Mouse (Mus musculus): ENCODE results near the gene Sox1. TPM values are rescaled to one million over a fixed set of nuclear protein-coding genes. Genes with fewer than 3 reads are reported as not detected.

The Sox1 gene
- polyA plus RNA-seq, 1 experiment: not detected

- Histone ChIP-seq H3K27me3 (replicated peaks) (peaks cover 82% of the 10 kb centered on the region), H3K36me3 (replicated peaks; ENCODE audit: low read length) (no peaks in the 10 kb centered on the region), H3K4me1 (no peaks in the 10 kb centered on the region), H3K9me3 (no peaks in the 10 kb centered on the region), H3K4me3 (replicated peaks) (no peak overlapping the region)
- TF ChIP-seq GATA1 (IDR thresholded peaks at IDR 0.05; ENCODE audit: borderline replicate concordance, low read length) (no peak), FLI1 (IDR thresholded peaks at IDR 0.05; ENCODE audit: low read length) (no peak)
Observed at GRCm38 (mm10) chr8:12431738-12432055, 36.6 kb downstream of the Sox1 start.

GRCm38 (mm10) chr8:12432546-12432945 is 37.5 kb downstream of the Sox1 start:
- Histone ChIP-seq H3K4me3 (replicated peaks) (no peak overlapping the region), H3K27me3 (replicated peaks) (peaks cover 78% of the 10 kb centered on the region), H3K4me1 (no peaks in the 10 kb centered on the region), H3K36me3 (replicated peaks; ENCODE audit: low read length) (no peaks in the 10 kb centered on the region), H3K9me3 (no peaks in the 10 kb centered on the region)
- TF ChIP-seq FLI1 (IDR thresholded peaks at IDR 0.05; ENCODE audit: low read length) (no peak), GATA1 (IDR thresholded peaks at IDR 0.05; ENCODE audit: borderline replicate concordance, low read length) (no peak)

GRCm38 (mm10) chr8:12434771-12435170 is 39.7 kb downstream of the Sox1 start:
- H3K4me1 ChIP-seq: no peaks in the 10 kb centered on the region
- TF ChIP-seq GATA1 (IDR thresholded peaks at IDR 0.05; ENCODE audit: borderline replicate concordance, low read length) (no peak), FLI1 (IDR thresholded peaks at IDR 0.05; ENCODE audit: low read length) (no peak)
- H3K9me3 ChIP-seq: peaks cover under 1% of the 10 kb centered on the region; the same call in 1 of the 2 replicates
- no peak overlapping the region for H3K4me3 ChIP-seq (replicated peaks)
- peaks cover 64% of the 10 kb centered on the region for H3K27me3 ChIP-seq (replicated peaks)
- no peaks in the 10 kb centered on the region for H3K36me3 ChIP-seq (replicated peaks; ENCODE audit: low read length)

GRCm38 (mm10) chr8:12438021-12438420 is 42.9 kb downstream of the Sox1 start:
- Histone ChIP-seq H3K4me1 (no peaks in the 10 kb centered on the region), H3K9me3 (peaks cover 4% of the 10 kb centered on the region; the same call in 1 of the 2 replicates), H3K36me3 (replicated peaks; ENCODE audit: low read length) (no peaks in the 10 kb centered on the region), H3K4me3 (replicated peaks) (no peak overlapping the region), H3K27me3 (replicated peaks) (peaks cover 38% of the 10 kb centered on the region)
- TF ChIP-seq GATA1 (IDR thresholded peaks at IDR 0.05; ENCODE audit: borderline replicate concordance, low read length) (no peak), FLI1 (IDR thresholded peaks at IDR 0.05; ENCODE audit: low read length) (no peak)

- Histone ChIP-seq H3K4me1 (no peaks in the 10 kb centered on the region), H3K9me3 (peaks cover 4% of the 10 kb centered on the region; the same call in 1 of the 2 replicates), H3K27me3 (replicated peaks) (peaks cover 33% of the 10 kb centered on the region), H3K36me3 (replicated peaks; ENCODE audit: low read length) (no peaks in the 10 kb centered on the region), H3K4me3 (replicated peaks) (no peak overlapping the region)
- no peak for TF ChIP-seq GATA1 (IDR thresholded peaks at IDR 0.05; ENCODE audit: borderline replicate concordance, low read length)
- TF ChIP-seq FLI1 (IDR thresholded peaks at IDR 0.05; ENCODE audit: low read length): no peak
Observed at GRCm38 (mm10) chr8:12439044-12439443, 43.9 kb downstream of the Sox1 start.

- no peak overlapping the region for H3K4me3 ChIP-seq (replicated peaks)
- no peak for TF ChIP-seq FLI1 (IDR thresholded peaks at IDR 0.05; ENCODE audit: low read length)
- TF ChIP-seq GATA1 (IDR thresholded peaks at IDR 0.05; ENCODE audit: borderline replicate concordance, low read length): no peak
- no peaks in the 10 kb centered on the region for H3K36me3 ChIP-seq (replicated peaks; ENCODE audit: low read length)
- peaks cover 32% of the 10 kb centered on the region for H3K27me3 ChIP-seq (replicated peaks)
- H3K9me3 ChIP-seq: peaks cover 4% of the 10 kb centered on the region; the same call in 1 of the 2 replicates
- H3K4me1 ChIP-seq: no peaks in the 10 kb centered on the region
Observed at GRCm38 (mm10) chr8:12439846-12440245, 44.8 kb downstream of the Sox1 start.

GRCm38 (mm10) chr8:12440997-12441396 is 45.9 kb downstream of the Sox1 start:
- Histone ChIP-seq H3K27me3 (replicated peaks) (peaks cover 38% of the 10 kb centered on the region), H3K9me3 (peaks cover 4% of the 10 kb centered on the region; the same call in 1 of the 2 replicates), H3K4me3 (replicated peaks) (no peak overlapping the region), H3K4me1 (no peaks in the 10 kb centered on the region), H3K36me3 (replicated peaks; ENCODE audit: low read length) (no peaks in the 10 kb centered on the region)
- TF ChIP-seq GATA1 (IDR thresholded peaks at IDR 0.05; ENCODE audit: borderline replicate concordance, low read length) (no peak), FLI1 (IDR thresholded peaks at IDR 0.05; ENCODE audit: low read length) (no peak)

- Histone ChIP-seq H3K9me3 (peaks cover 11% of the 10 kb centered on the region), H3K4me3 (replicated peaks) (no peak overlapping the region), H3K36me3 (replicated peaks; ENCODE audit: low read length) (no peaks in the 10 kb centered on the region), H3K27me3 (replicated peaks) (peaks cover 45% of the 10 kb centered on the region), H3K4me1 (no peaks in the 10 kb centered on the region)
- TF ChIP-seq FLI1 (IDR thresholded peaks at IDR 0.05; ENCODE audit: low read length) (no peak), GATA1 (IDR thresholded peaks at IDR 0.05; ENCODE audit: borderline replicate concordance, low read length) (no peak)
Observed at GRCm38 (mm10) chr8:12445258-12445657, 50.2 kb downstream of the Sox1 start.

- no peak for TF ChIP-seq FLI1 (IDR thresholded peaks at IDR 0.05; ENCODE audit: low read length)
- H3K4me1 ChIP-seq: no peaks in the 10 kb centered on the region
Observed at GRCm38 (mm10) chr8:12445926-12446680, 51.0 kb downstream of the Sox1 start.

More at GRCm38 (mm10) chr8:12445926-12446680, 51.0 kb downstream of the Sox1 start:
- Histone ChIP-seq H3K4me3 (replicated peaks) (no peak overlapping the region), H3K27me3 (replicated peaks) (peaks cover 45% of the 10 kb centered on the region), H3K36me3 (replicated peaks; ENCODE audit: low read length) (no peaks in the 10 kb centered on the region), H3K9me3 (peaks cover 11% of the 10 kb centered on the region)

Other genes starting within 250 kb of the Sox1 start
- gene A230072I06Rik, start 116.5 kb upstream of the Sox1 start, polyA plus RNA-seq (2012; ENCODE audit: insufficient read depth, low replicate concordance): not detected in 2 replicates
- not detected in 2 replicates for gene Spaca7, start 177.7 kb downstream of the Sox1 start, polyA plus RNA-seq (2012; ENCODE audit: insufficient read depth, low replicate concordance)

Data from megakaryocyte, embryonic 14.5 days (primary cell).